Mouse (Mus musculus) embryonic facial prominence, embryonic 14.5 days (tissue): ENCODE results near the gene Pum3. TPM values are rescaled to one million over a fixed set of nuclear protein-coding genes. Genes with fewer than 3 reads are reported as not detected.

Source experiments
- ATAC-seq: fragments of 200-750 bp; cut with Nextera tagmentation; 2 replicates; pipeline ENCODE4 v1.8.0; 2017; ENCODE audit warnings: low read depth, moderate number of reproducible peaks, moderate TSS enrichment
- DNase-seq: peaks from one replicate; pipeline ENCODE4 v3.0.0-alpha.2; 2015; ENCODE audit warnings: low spot score
- H3K27ac ChIP-seq: fragments of 300-500 bp; sonication (generic); replicated peaks from 2 replicates; pipeline ENCODE4 v1.5.1; 2014; ENCODE audit warnings: low read depth, mild to moderate bottlenecking, low read length, moderate library complexity
- H3K27me3 ChIP-seq: fragments of 300-500 bp; sonication (generic); replicated peaks from 2 replicates; pipeline ENCODE4 v1.6.1; 2014; ENCODE audit warnings: low read length; ENCODE audit not compliant: control insufficient read depth, insufficient read depth
- H3K36me3 ChIP-seq: fragments of 300-500 bp; sonication (generic); 2 replicates; pipeline ENCODE4 v1.6.1; 2014; ENCODE audit warnings: low read length, mixed read lengths; ENCODE audit not compliant: control insufficient read depth, insufficient read depth
- H3K4me1 ChIP-seq: fragments of 300-500 bp; sonication (generic); 2 replicates; pipeline ENCODE4 v1.6.1; 2014; ENCODE audit warnings: antibody characterized with exemption, low read length; ENCODE audit not compliant: control insufficient read depth, insufficient read depth
- H3K4me2 ChIP-seq: fragments of 300-500 bp; sonication (generic); 2 replicates; pipeline ENCODE4 v1.6.1; 2014; ENCODE audit warnings: low read depth, mild to moderate bottlenecking, low read length, moderate library complexity, mixed read lengths
- H3K4me3 ChIP-seq: fragments of 300-500 bp; sonication (generic); 2 replicates; pipeline ENCODE4 v1.5.1; 2014; ENCODE audit warnings: low read depth, mild to moderate bottlenecking, low read length
- H3K9ac ChIP-seq: fragments of 300-500 bp; sonication (generic); 2 replicates; pipeline ENCODE4 v1.6.1; 2014; ENCODE audit warnings: low read depth, mild to moderate bottlenecking, low read length, moderate library complexity, mixed read lengths
- H3K9me3 ChIP-seq: fragments of 300-500 bp; sonication (generic); 2 replicates; pipeline ENCODE4 v1.6.1; 2016; ENCODE audit warnings: low read length; ENCODE audit not compliant: control insufficient read depth
- WGBS: fragments of 180-500 bp; shearing (Covaris S2); extraction: QIAGEN DNeasy Blood & Tissue Kit; methylation state at CpG from one replicate; pipeline ENCODE4 v1.1.7; 2014; 5-methylcytosine and 5-hydroxymethylcytosine counted together
- polyA plus RNA-seq: library from polyadenylated mRNA; unstranded; fragments of >200 nt; fragmentation: Nextera tagmentation; extraction: Ambion mirVana; gene quantifications from 2 replicates; pipeline ENCODE4 v1.2.1, GENCODE M21; 2014

Pum3 gene
- polyA plus RNA-seq, 1 experiment from 2014 or later = 63.9 TPM

DNA sequence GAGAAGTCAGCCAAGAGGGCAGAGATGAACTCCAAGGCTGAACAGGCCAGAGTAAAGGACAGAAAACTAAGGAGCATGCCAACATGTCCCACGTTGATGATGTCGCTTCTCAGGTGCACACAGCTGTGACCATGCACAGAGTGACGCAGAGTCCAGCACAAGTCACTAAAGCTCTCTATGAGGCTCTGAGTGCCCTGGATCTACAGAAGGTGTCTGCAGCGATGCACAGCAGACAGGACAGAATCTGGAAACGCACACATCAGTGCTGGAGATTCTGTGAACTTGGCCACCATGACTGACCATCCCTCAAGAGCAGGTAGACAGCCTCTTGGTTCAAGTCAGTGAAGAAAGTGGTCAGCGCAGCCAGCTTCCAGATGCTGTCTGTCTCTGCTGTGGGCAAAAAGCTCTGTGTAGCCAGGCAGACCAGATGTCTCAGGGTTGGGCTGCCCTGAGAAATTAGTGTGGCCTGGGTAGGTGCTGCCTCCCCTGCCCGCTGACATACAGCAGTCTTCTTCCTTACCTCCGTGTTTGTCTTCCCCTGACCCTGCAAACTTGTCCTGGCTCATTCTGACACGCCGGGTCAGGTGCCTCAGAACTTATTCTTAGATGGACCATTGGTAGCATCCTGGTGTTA is 63.4 kb downstream of the Pum3 start:
- Histone ChIP-seq H3K4me1 (0 out of 2 replicates have a peak, but pooled peaks cover 6% of the 10 kb centered on the region), H3K27ac (no peak overlapping the region), H3K9me3 (no peaks in the 10 kb centered on the region), H3K36me3 (no peaks in the 10 kb centered on the region), H3K4me3 (no peak overlapping the region), H3K9ac (no peak overlapping the region), H3K27me3 (no peaks in the 10 kb centered on the region), H3K4me2 (no peak overlapping the region)
- ATAC-seq (no peak), DNase-seq (no peak)
- 84% methylated on average over 10 of the region's 10 CpGs for WGBS

DNA sequence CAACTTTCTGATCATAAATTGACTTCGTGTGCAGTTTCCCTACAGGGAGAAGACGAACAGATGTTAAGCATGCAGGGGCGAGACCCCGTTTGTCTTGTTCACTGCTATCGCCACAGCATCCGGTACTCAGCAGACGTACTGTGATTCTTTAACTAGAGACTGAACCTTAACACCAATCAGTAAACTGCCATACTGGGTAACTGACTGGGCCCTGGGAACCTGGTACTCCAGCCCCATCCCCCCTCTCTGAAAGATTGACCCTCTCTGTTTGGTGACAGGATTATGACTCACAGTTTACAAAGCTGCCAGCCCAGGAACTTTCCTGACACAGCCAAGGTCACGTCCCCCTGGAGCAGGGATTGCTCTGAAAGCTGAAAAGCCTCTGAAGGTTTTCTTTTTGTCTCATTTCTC is 65.1 kb downstream of the Pum3 start:
- H3K4me3 ChIP-seq = 0 out of 2 replicates have a peak overlapping the region, but pooled peaks have one; percentile 7

DNA sequence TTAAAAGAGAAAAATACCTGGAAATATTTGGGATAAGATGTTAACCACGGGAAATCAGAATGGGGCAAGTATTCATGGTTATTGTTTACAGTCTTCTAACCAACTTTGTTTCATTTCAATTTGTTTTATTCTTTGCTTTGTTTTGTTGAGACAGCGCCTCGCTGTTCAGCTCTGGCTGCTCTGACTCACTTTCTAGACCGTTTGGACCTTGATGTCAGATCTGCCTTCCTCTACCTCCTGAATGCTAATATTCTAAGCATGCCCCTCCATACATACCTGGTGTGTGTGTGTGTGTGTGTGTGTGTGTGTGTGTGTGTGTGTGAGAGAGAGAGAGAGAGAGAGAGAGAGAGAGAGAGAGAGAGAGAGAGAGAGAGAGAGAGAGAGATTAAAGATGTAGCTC is 65.7 kb downstream of the Pum3 start:
- Histone ChIP-seq H3K9me3 (no peaks in the 10 kb centered on the region), H3K27ac (no peak overlapping the region), H3K4me3 (no peak overlapping the region), H3K4me2 (peak overlapping the region; percentile 40; the same call in 1 of the 2 replicates), H3K36me3 (no peaks in the 10 kb centered on the region), H3K4me1 (0 out of 2 replicates have a peak, but pooled peaks cover 6% of the 10 kb centered on the region), H3K27me3 (no peaks in the 10 kb centered on the region), H3K9ac (peak overlapping the region; percentile 3; the same call in 1 of the 2 replicates)
- WGBS = 60% methylated on average over 4 of the region's 4 CpGs
- ATAC-seq = no peak
- DNase-seq = no peak

More for the DNA sequence above, 65.1 kb downstream of the Pum3 start:
- peak overlapping the region; percentile 40 for H3K4me2 ChIP-seq
- H3K27ac ChIP-seq = no peak overlapping the region
- H3K9ac ChIP-seq = peak overlapping the region; percentile 3; the same call in 1 of the 2 replicates
- no peaks in the 10 kb centered on the region for H3K36me3 ChIP-seq
- WGBS = 9% methylated on average over 8 of the region's 8 CpGs
- 0 out of 2 replicates have a peak, but pooled peaks cover 6% of the 10 kb centered on the region for H3K4me1 ChIP-seq
- ATAC-seq (no peak), DNase-seq (peak; percentile 24)
- no peaks in the 10 kb centered on the region for H3K9me3 ChIP-seq
- no peaks in the 10 kb centered on the region for H3K27me3 ChIP-seq

DNA sequence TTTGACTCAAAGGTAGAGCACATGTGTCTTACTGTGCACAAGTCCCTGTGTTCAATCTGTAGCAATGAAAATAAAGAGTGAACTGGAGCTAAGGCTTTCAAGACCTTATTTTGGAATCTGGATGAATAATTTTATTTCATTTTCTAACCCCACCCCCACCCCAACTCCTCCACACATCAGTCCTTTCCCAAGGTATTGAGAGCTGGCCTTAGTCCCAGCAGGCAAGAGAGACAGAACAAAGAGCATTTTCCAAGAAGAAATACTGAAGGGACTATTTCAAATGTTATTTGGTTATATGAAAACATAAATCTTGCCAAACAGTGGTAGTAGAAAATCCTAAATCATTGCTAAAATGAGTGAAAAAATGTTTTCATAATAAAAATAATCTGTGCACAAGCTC is 69.2 kb downstream of the Pum3 start:
- no peaks in the 10 kb centered on the region for H3K27me3 ChIP-seq
- no peak overlapping the region for H3K9ac ChIP-seq
- ATAC-seq (no peak), DNase-seq (no peak)
- H3K27ac ChIP-seq = no peak overlapping the region
- no peak overlapping the region for H3K4me3 ChIP-seq
- 0 out of 2 replicates have a peak, but pooled peaks cover 6% of the 10 kb centered on the region for H3K4me1 ChIP-seq
- H3K9me3 ChIP-seq = no peaks in the 10 kb centered on the region
- H3K4me2 ChIP-seq = no peak overlapping the region
- no peaks in the 10 kb centered on the region for H3K36me3 ChIP-seq

DNA sequence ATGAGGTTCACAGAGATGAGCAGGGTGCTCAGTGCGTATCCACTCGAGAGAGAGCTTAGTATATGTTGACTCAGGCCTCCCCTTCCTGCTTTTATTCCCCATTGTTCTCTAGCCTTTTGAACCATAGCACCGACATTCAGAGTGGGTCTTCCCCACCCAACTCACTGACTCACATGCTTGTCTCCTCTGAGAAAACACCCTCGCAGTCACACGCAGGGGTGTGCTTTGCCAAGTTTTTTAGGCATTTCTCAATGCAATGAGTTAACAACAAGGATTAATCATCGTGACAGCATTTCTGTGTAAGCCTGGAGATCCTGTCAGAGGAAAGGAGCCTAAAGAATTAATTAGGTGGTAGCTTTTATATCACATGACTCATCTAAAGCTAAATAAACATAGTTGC is 77.9 kb downstream of the Pum3 start:
- 72% methylated on average over 6 of the region's 6 CpGs for WGBS
- H3K4me1 ChIP-seq = no peaks in the 10 kb centered on the region
- H3K4me3 ChIP-seq = no peak overlapping the region
- no peaks in the 10 kb centered on the region for H3K36me3 ChIP-seq
- DNase-seq = peak; percentile 30
- no peak overlapping the region for H3K4me2 ChIP-seq
- no peaks in the 10 kb centered on the region for H3K27me3 ChIP-seq
- H3K27ac ChIP-seq = no peak overlapping the region
- ATAC-seq = no peak
- no peaks in the 10 kb centered on the region for H3K9me3 ChIP-seq
- no peak overlapping the region for H3K9ac ChIP-seq

DNA sequence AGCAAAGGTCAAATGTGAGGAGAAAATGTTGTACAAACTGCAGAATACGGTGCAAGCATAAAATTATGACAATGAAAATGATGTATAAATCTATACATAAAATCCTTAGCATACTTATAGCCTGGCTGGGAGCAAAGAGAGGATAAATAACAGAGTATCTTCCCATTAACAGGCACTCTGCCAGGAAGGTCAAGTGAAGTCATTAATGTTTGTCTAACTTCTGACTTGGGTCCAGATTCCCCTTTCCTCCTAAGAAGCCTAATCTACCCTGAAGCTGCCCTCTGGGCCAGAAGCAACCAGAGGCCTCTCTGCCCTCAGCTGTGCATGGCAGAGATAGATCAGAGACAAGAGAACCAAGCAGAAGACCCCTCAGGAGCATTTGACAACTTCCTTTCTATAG is 83.1 kb downstream of the Pum3 start:
- Histone ChIP-seq H3K27ac (no peak overlapping the region), H3K4me1 (no peaks in the 10 kb centered on the region), H3K27me3 (no peaks in the 10 kb centered on the region), H3K36me3 (no peaks in the 10 kb centered on the region), H3K9me3 (no peaks in the 10 kb centered on the region), H3K9ac (no peak overlapping the region), H3K4me3 (no peak overlapping the region), H3K4me2 (no peak overlapping the region)
- ATAC-seq (no peak), DNase-seq (no peak)
- WGBS = 84% methylated on average over 1 of the region's 1 CpGs

Other genes with a start within 250 kb of the Pum3 start
- 23.4 and 24.9 TPM in 2 replicates for gene Vldlr, start 213.3 kb downstream of the Pum3 start, polyA plus RNA-seq
- gene Kcnv2, start 107.2 kb downstream of the Pum3 start, polyA plus RNA-seq = 0.08 TPM in 1 of 2 replicates, not detected in the other